ENCODE assay signal across 16 mouse cellular contexts in the genomic region with DNA sequence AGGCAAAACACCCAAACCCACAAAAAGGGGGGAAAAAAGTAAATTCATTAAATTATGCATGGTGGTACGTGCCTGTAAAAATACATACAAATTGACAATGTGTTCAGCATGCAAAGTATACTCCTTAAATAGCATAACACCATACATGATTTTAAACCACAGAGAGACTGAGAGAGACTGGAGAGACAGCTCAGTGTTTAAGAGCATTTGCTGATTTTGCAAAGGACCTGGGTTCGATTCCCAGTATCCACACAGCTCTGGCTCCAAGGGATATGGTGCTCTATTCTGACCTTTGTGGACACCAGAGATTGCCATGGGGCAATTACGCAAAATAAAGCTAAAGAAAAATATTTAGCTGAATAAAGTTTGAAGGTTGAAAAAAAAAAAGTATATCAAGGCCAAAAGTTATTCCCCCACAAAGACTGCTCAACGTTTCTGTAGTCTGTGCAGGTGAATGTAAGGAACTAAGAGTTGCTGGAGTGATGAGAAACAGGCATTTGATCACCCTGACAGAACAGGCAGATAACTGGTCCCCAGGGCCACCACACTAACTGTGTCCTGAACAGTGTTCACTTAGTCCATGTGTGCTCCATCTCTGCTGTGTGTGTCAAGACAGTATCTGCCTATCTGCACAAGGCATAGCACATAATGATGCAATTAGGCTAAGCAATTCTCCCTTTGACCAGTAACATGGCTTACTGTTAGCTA. TPM values are rescaled to one million over a fixed set of nuclear protein-coding genes. Genes with fewer than 3 reads are reported as not detected.
DNase-seq lines count a peak whose midpoint lies in the region; ATAC-seq and TF ChIP-seq lines count a peak whose summit lies in the region.
"Not testable (repeated sequence)": the region's sequence is repeated elsewhere in the genome, so short reads cannot be mapped to it uniquely, and the experiment has no call there.
"Had no signal": no experiment of that assay in that cellular context is flagged by ENCODE, and none has a peak within 500 bp of the region (broad histone marks: within the 10 kb centered on the region; RNA-seq: fewer than 3 reads in every experiment).

No protein-coding gene starts in this region.

- ATAC-seq in erythroid progenitor cell, adult 5-6 weeks (replicated peaks; ENCODE audit: low FRiP score, poor library complexity, severe bottlenecking), result 0 out of 2 replicates have a peak, but pooled peaks have one; percentile 20
- peak; percentile 3; the same call in 1 of the 2 replicates for ATAC-seq in heart, embryonic 14.5 days (ENCODE audit: insufficient number of reproducible peaks, insufficient read depth, low FRiP score, low read depth)
- ATAC-seq in hindbrain, embryonic 16.5 days, result 0 out of 2 replicates have a peak, but pooled peaks have one; percentile 48
- 0 out of 2 replicates have a peak, but pooled peaks have one; percentile 4 for ATAC-seq in kidney, postnatal 0 days (replicated peaks; ENCODE audit: low FRiP score, low read depth)
- ATAC-seq in liver, embryonic 15.5 days (ENCODE audit: insufficient read depth), result peak; percentile 28; the same call in 1 of the 2 replicates
- ATAC-seq in midbrain, embryonic 12.5 days (ENCODE audit: low FRiP score, low read depth), result peak; percentile 36; the same call in 1 of the 2 replicates
- ATAC-seq in neural tube, embryonic 15.5 days (ENCODE audit: low FRiP score), result peak; percentile 27; the same call in 1 of the 2 replicates

- H3K9ac ChIP-seq in heart, embryonic 14.5 days (ENCODE audit: low read length); hindbrain, embryonic 16.5 days (ENCODE audit: low read depth, low read length); kidney, postnatal 0 days (ENCODE audit: low read depth, low read length); liver, embryonic 15.5 days; midbrain, embryonic 12.5 days (replicated peaks); neural tube, embryonic 15.5 days (replicated peaks): not testable (repeated sequence)

- H3K4me1 ChIP-seq in heart, embryonic 14.5 days (ENCODE audit: control insufficient read depth in 2 of 2, insufficient read depth in 2 of 2, low read length in 2 of 2); hindbrain, embryonic 16.5 days (ENCODE audit: control insufficient read depth, insufficient read depth, low read depth, low read length); kidney, postnatal 0 days (replicated peaks; ENCODE audit: insufficient read depth, low read length); liver, embryonic 15.5 days (replicated peaks); midbrain, embryonic 12.5 days; neural tube, embryonic 15.5 days: not testable (repeated sequence)

- H3K36me3 ChIP-seq in heart, embryonic 14.5 days (ENCODE audit: control insufficient read depth, insufficient read depth, low read length); hindbrain, embryonic 16.5 days (ENCODE audit: control insufficient read depth, insufficient read depth, low read length); kidney, postnatal 0 days (ENCODE audit: insufficient read depth, low read length); liver, embryonic 15.5 days (replicated peaks); midbrain, embryonic 12.5 days; neural tube, embryonic 15.5 days: not testable (repeated sequence)

- not testable (repeated sequence) for TF ChIP-seq CTCF in kidney, postnatal 0 days (IDR thresholded peaks at IDR 0.05; ENCODE audit: low read depth)

- H3K27ac ChIP-seq in heart, embryonic 14.5 days (replicated peaks in 1 of 2; ENCODE audit: control insufficient read depth in 1 of 2, insufficient read depth in 1 of 2, low read depth in 2 of 2, low read length in 2 of 2); hindbrain, embryonic 16.5 days (ENCODE audit: low read depth, low read length); kidney, postnatal 0 days; liver, embryonic 15.5 days (replicated peaks); midbrain, embryonic 12.5 days (replicated peaks); neural tube, embryonic 15.5 days (replicated peaks): not testable (repeated sequence)

- not testable (repeated sequence) for H3K4me3 ChIP-seq in heart, embryonic 14.5 days (ENCODE audit: control insufficient read depth in 1 of 2, insufficient read depth in 1 of 2, low read depth in 1 of 2, low read length in 2 of 2); hindbrain, embryonic 16.5 days (ENCODE audit: low read length); kidney, postnatal 0 days (replicated peaks; ENCODE audit: low read depth, low read length); liver, embryonic 15.5 days (replicated peaks); midbrain, embryonic 12.5 days; neural tube, embryonic 15.5 days (replicated peaks)

- H3K27me3 ChIP-seq in heart, embryonic 14.5 days (ENCODE audit: control insufficient read depth, insufficient read depth, low read length); hindbrain, embryonic 16.5 days (replicated peaks; ENCODE audit: control insufficient read depth, insufficient read depth, low read length); kidney, postnatal 0 days (ENCODE audit: insufficient read depth, low read length); liver, embryonic 15.5 days; midbrain, embryonic 12.5 days; neural tube, embryonic 15.5 days (replicated peaks): not testable (repeated sequence)

- DNase-seq in kidney, postnatal 0 days (ENCODE audit: low spot score), result not testable (repeated sequence)

- 54% methylated on average over 3 of the region's 4 CpGs for WGBS in heart, embryonic 14.5 days
- WGBS in hindbrain, embryonic 16.5 days, result 69% methylated on average over 3 of the region's 4 CpGs
- 65% methylated on average over 3 of the region's 4 CpGs for WGBS in kidney, postnatal 0 days
- 40% methylated on average over 4 of the region's 4 CpGs for WGBS in liver, embryonic 15.5 days (ENCODE audit: insufficient replicate concordance)
- WGBS in midbrain, embryonic 12.5 days, result 75% methylated on average over 4 of the region's 4 CpGs
- 79% methylated on average over 4 of the region's 4 CpGs for WGBS in neural tube, embryonic 15.5 days

- not testable (repeated sequence) for H3K4me2 ChIP-seq in heart, embryonic 14.5 days (ENCODE audit: low read length); hindbrain, embryonic 16.5 days (ENCODE audit: low read length); kidney, postnatal 0 days (ENCODE audit: low read length); liver, embryonic 15.5 days; midbrain, embryonic 12.5 days (replicated peaks); neural tube, embryonic 15.5 days

- H3K9me3 ChIP-seq in heart, embryonic 14.5 days (ENCODE audit: control insufficient read depth, low read length), result peaks cover 11% of the 10 kb centered on the region; the same call in 1 of the 2 replicates
- not testable (repeated sequence) for H3K9me3 ChIP-seq in hindbrain, embryonic 16.5 days (ENCODE audit: control insufficient read depth, low read length); kidney, postnatal 0 days (replicated peaks; ENCODE audit: low read length); liver, embryonic 15.5 days (replicated peaks); midbrain, embryonic 12.5 days
- H3K9me3 ChIP-seq in neural tube, embryonic 15.5 days (replicated peaks), result peaks cover 10% of the 10 kb centered on the region; the same call in 1 of the 2 replicates

RNA-seq across cellular contexts. Expression of a gene that starts 20.3 kb away (rescaled TPM):
- not detected in 2 replicates for total RNA-seq in erythroid progenitor cell, adult 5-6 weeks (2015; ENCODE audit: low replicate concordance)
- not detected in 2 replicates for total RNA-seq in erythroid progenitor cell, adult 5-6 weeks (2017; ENCODE audit: low replicate concordance)
- not detected in 2 replicates for polyA plus RNA-seq in heart, embryonic 14.5 days (2014; fragmentation: Nextera tagmentation; extraction: Ambion mirVana)
- not detected in 2 replicates for polyA plus RNA-seq in hindbrain, embryonic 16.5 days (2015; fragmentation: Nextera tagmentation; extraction: Ambion mirVana)
- not detected in 2 replicates for polyA plus RNA-seq in kidney, postnatal 0 days (2015; fragmentation: Nextera tagmentation; extraction: Ambion mirVana)
- not detected in 2 replicates for polyA plus RNA-seq in liver, embryonic 15.5 days (2015; fragmentation: Nextera tagmentation; extraction: Ambion mirVana)
- not detected in 2 replicates for polyA plus RNA-seq in midbrain, embryonic 12.5 days (2016; fragmentation: Nextera tagmentation; extraction: Ambion mirVana)
- polyA plus RNA-seq in neural tube, embryonic 15.5 days (2015; fragmentation: Nextera tagmentation; extraction: Ambion mirVana), result 0.14 TPM in 1 of 2 replicates, not detected in the other
- total RNA-seq: adrenal gland, postnatal 10 days; gastrocnemius, adult 2 months; heart, adult 18-20 months; heart, postnatal 36 days; layer of hippocampus, postnatal 36 days had no signal
- polyA plus RNA-seq: embryonic facial prominence, embryonic 15.5 days; forebrain, postnatal 0 days; kidney, adult 2 months; neural tube, embryonic 12.5 days had no signal
